Comparison of ENCODE assay signal across 8 mouse cellular contexts in the genomic region with DNA sequence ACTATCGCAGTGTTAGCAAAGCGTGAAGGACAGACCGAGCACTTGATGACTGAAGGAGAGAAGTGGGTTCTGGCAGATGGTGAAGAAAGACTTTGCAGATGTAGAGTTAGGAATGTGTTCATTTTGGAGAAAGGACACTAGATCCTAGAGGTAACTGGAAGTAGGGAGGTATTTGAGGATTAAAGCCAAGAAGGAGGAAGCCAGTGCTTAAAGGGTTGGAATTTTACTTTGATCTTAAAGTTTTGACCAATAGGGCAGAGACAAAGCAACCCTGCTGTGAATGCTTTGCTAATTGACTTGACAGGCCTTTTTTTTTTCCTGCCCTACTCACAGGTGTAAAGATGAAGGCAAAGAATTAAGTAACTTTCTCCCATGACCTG. TPM values are rescaled to one million over a fixed set of nuclear protein-coding genes. Genes with fewer than 3 reads are reported as not detected.
DNase-seq lines count a peak whose midpoint lies in the region; ATAC-seq and TF ChIP-seq lines count a peak whose summit lies in the region.

No protein-coding gene starts in this region.

- H3K4me2 ChIP-seq in hindbrain, embryonic 11.5 days (replicated peaks; ENCODE audit: low read depth, low read length), result peak overlapping the region; percentile 87
- H3K4me2 ChIP-seq in midbrain, embryonic 12.5 days (replicated peaks), result peak overlapping the region; percentile 68

- no peak for TF ChIP-seq CTCF in kidney, adult 2 months (conservative IDR thresholded peaks at IDR 0.05; ENCODE audit: insufficient read depth, insufficient read length, low read depth, low read length)

- TF ChIP-seq POLR2A in kidney, adult 2 months (IDR thresholded peaks at IDR 0.05; ENCODE audit: low read depth, low read length), result no peak

- no peaks in the 10 kb centered on the region for H3K9me3 ChIP-seq in hindbrain, embryonic 11.5 days (ENCODE audit: control insufficient read depth, low read length)
- H3K9me3 ChIP-seq in midbrain, embryonic 12.5 days, result no peaks in the 10 kb centered on the region

- H3K36me3 ChIP-seq in kidney, adult 2 months (ENCODE audit: control insufficient read depth, insufficient read depth, low read length), result no peaks in the 10 kb centered on the region
- H3K36me3 ChIP-seq in hindbrain, embryonic 11.5 days (ENCODE audit: control insufficient read depth, insufficient read depth, low read length), result no peaks in the 10 kb centered on the region
- H3K36me3 ChIP-seq in midbrain, embryonic 12.5 days, result no peaks in the 10 kb centered on the region

- intact Hi-C loops in left cerebral cortex, postnatal 36 days (cut with DNase I), result no loop called here
- intact Hi-C loops in left cerebral cortex, postnatal 4 days (cut with DNase I), result no loop called here

- WGBS in kidney, adult 2 months, result under 1% methylated on average over 3 of the region's 3 CpGs
- WGBS in hindbrain, embryonic 11.5 days, result 1% methylated on average over 3 of the region's 3 CpGs
- 1% methylated on average over 3 of the region's 3 CpGs for WGBS in midbrain, embryonic 12.5 days

- DNase-seq in kidney, adult 2 months, result peak; percentile 39
- no peak for DNase-seq in kidney, adult 11 months
- DNase-seq in Muller cell, postnatal 12 days (ENCODE audit: inconsistent ontology term), result peak; percentile 45
- no peak for DNase-seq in hindbrain, embryonic 11.5 days (ENCODE audit: low spot score)
- DNase-seq in left cerebral cortex, postnatal 36 days (ENCODE audit: low spot score in 2 of 2), result no peak
- DNase-seq in left cerebral cortex, postnatal 4 days, result no peak
- no peak for DNase-seq in layer of hippocampus, adult 11-12 months (ENCODE audit: low spot score)

- ATAC-seq in hindbrain, embryonic 11.5 days (ENCODE audit: low FRiP score), result no peak
- no peak for ATAC-seq in midbrain, embryonic 12.5 days (ENCODE audit: low FRiP score, low read depth)

- H3K4me1 ChIP-seq in kidney, adult 2 months (ENCODE audit: control insufficient read depth, insufficient read depth, low read length), result peaks cover 5% of the 10 kb centered on the region; the same call in 1 of the 2 replicates
- no peaks in the 10 kb centered on the region for H3K4me1 ChIP-seq in hindbrain, embryonic 11.5 days (replicated peaks; ENCODE audit: control insufficient read depth, insufficient read depth, low read length)
- peaks cover 22% of the 10 kb centered on the region for H3K4me1 ChIP-seq in midbrain, embryonic 12.5 days

- H3K27me3 ChIP-seq in kidney, adult 2 months (replicated peaks; ENCODE audit: control insufficient read depth, insufficient read depth, low read length), result no peaks in the 10 kb centered on the region
- H3K27me3 ChIP-seq in hindbrain, embryonic 11.5 days (ENCODE audit: control insufficient read depth, insufficient read depth, low read length), result no peaks in the 10 kb centered on the region
- no peaks in the 10 kb centered on the region for H3K27me3 ChIP-seq in midbrain, embryonic 12.5 days

- peak overlapping the region; percentile 87 for H3K27ac ChIP-seq in kidney, adult 2 months (ENCODE audit: insufficient read depth, low read depth, low read length)
- H3K27ac ChIP-seq in hindbrain, embryonic 11.5 days (ENCODE audit: low read depth, low read length), result peak overlapping the region; percentile 99
- peak overlapping the region; percentile 99 for H3K27ac ChIP-seq in midbrain, embryonic 12.5 days (replicated peaks)

- H3K4me3 ChIP-seq in kidney, adult 2 months (ENCODE audit: insufficient read depth, low read depth, low read length), result peak overlapping the region; percentile 82
- peak overlapping the region; percentile 82 for H3K4me3 ChIP-seq in hindbrain, embryonic 11.5 days (ENCODE audit: low read depth, low read length)
- H3K4me3 ChIP-seq in midbrain, embryonic 12.5 days, result peak overlapping the region; percentile 82

- H3K9ac ChIP-seq in hindbrain, embryonic 11.5 days (ENCODE audit: low read depth, low read length), result peak overlapping the region; percentile 94
- H3K9ac ChIP-seq in midbrain, embryonic 12.5 days (replicated peaks), result peak overlapping the region; percentile 95

RNA-seq across cellular contexts. Expression of a gene that starts 1.2 kb away (rescaled TPM):
- polyA plus RNA-seq in kidney, adult 2 months (2012; rRNA removed), result 4.1 and 4.9 TPM in 2 replicates
- 46.0 and 48.8 TPM in 2 replicates for polyA plus RNA-seq in hindbrain, embryonic 11.5 days (2014; fragmentation: Nextera tagmentation; extraction: Ambion mirVana)
- polyA plus RNA-seq in midbrain, embryonic 12.5 days (2016; fragmentation: Nextera tagmentation; extraction: Ambion mirVana), result 39.4 and 40.8 TPM in 2 replicates
- 10 to 100 TPM; 24.4 to 25.8 TPM for total RNA-seq in left cerebral cortex, postnatal 36 days (2021)
- 10 to 100 TPM; 52.4 to 54.3 TPM for total RNA-seq in left cerebral cortex, postnatal 4 days (2021)

Comparison
In these comparisons a context has a peak if more than half of its experiments do, and no peak if none do; other contexts are left out.
1. DNase-seq: peak in kidney, adult 2 months (single experiment) and Muller cell, postnatal 12 days (single experiment); none in kidney, adult 11 months (single experiment), hindbrain, embryonic 11.5 days (single experiment), left cerebral cortex, postnatal 36 days (0 of 2), left cerebral cortex, postnatal 4 days (single experiment) and layer of hippocampus, adult 11-12 months (single experiment).
2. Peak in every context shown above with its lines, with median percentiles within 50 percentile points of each other: H3K27ac ChIP-seq and H3K4me3 ChIP-seq.